Mouse (Mus musculus) myocyte (in vitro differentiated cells): ENCODE measurements around the gene Acvr2b. TPM values are rescaled to one million over a fixed set of nuclear protein-coding genes. Genes with fewer than 3 reads are reported as not detected.

Experiments used
- H3K27me3 ChIP-seq: one replicate; pipeline ENCODE4 v1.6.1; 2011; ENCODE audit not compliant: control insufficient read depth, insufficient read depth, insufficient read length
- H3K36me3 ChIP-seq: one replicate; pipeline ENCODE4 v1.6.1; 2011; ENCODE audit not compliant: control insufficient read depth, insufficient read depth
- H3K4me2 ChIP-seq: one replicate; pipeline ENCODE4 v1.6.1; 2011; ENCODE audit warnings: low read depth, control low read depth
- H3K4me3 ChIP-seq: one replicate; pipeline ENCODE4 v1.5.1; 2011; ENCODE audit warnings: mild to moderate bottlenecking, control low read depth, moderate library complexity
- H3K79me2 ChIP-seq: one replicate; pipeline ENCODE4 v1.6.1; 2011; ENCODE audit not compliant: control insufficient read depth, insufficient read depth
- H3ac ChIP-seq: one replicate; pipeline ENCODE4 v1.6.1; 2011; ENCODE audit not compliant: control insufficient read depth, insufficient read length
- CEBPB ChIP-seq: IDR thresholded peaks from 2 replicates; pipeline ENCODE4 v1.6.1; 2011; ENCODE audit warnings: mild to moderate bottlenecking, moderate library complexity; ENCODE audit not compliant: poor library complexity, insufficient read depth, severe bottlenecking
- E2F4 ChIP-seq: IDR thresholded peaks from one replicate; pipeline ENCODE4 v1.6.1; 2011; ENCODE audit warnings: mild to moderate bottlenecking, control low read depth, moderate library complexity; ENCODE audit not compliant: insufficient read depth
- MAX ChIP-seq: IDR thresholded peaks from one replicate; pipeline ENCODE4 v1.6.1; 2011; ENCODE audit warnings: low read depth, mild to moderate bottlenecking, control low read depth
- MYOD1 ChIP-seq, 3 experiments: IDR thresholded peaks; one replicate each; pipeline ENCODE4 v1.6.1; 2011; ENCODE audit warnings: control low read depth in 2 of 3, low read depth in 2 of 3, mild to moderate bottlenecking in 2 of 3, moderate library complexity in 1 of 3; ENCODE audit not compliant: insufficient read length in 2 of 3, control insufficient read depth in 1 of 3
- MYOG ChIP-seq, 3 experiments: IDR thresholded peaks; one replicate each; pipeline ENCODE4 v1.6.1; 2011; ENCODE audit warnings: control low read depth in 2 of 3, low read depth in 2 of 3, mild to moderate bottlenecking in 2 of 3; ENCODE audit not compliant: insufficient read length in 2 of 3, control insufficient read depth in 1 of 3, insufficient read depth in 1 of 3
- POLR2A ChIP-seq: IDR thresholded peaks from one replicate; pipeline ENCODE4 v1.6.1; 2011; ENCODE audit warnings: low read depth, mild to moderate bottlenecking, control low read depth, moderate library complexity; ENCODE audit not compliant: insufficient read length
- POLR2AphosphoS2 ChIP-seq: IDR thresholded peaks from one replicate; pipeline ENCODE4 v1.6.1; 2011; ENCODE audit warnings: low read depth, control low read depth; ENCODE audit not compliant: insufficient read length
- REST ChIP-seq: IDR thresholded peaks from one replicate; pipeline ENCODE4 v1.6.1; 2011; ENCODE audit warnings: mild to moderate bottlenecking, control low read depth, moderate library complexity; ENCODE audit not compliant: insufficient read depth, insufficient read length
- SRF ChIP-seq: IDR thresholded peaks from one replicate; pipeline ENCODE4 v1.6.1; 2011; ENCODE audit warnings: low read depth; ENCODE audit not compliant: control insufficient read depth, insufficient read length
- TCF12 ChIP-seq: IDR thresholded peaks from one replicate; pipeline ENCODE4 v1.6.1; 2011; ENCODE audit warnings: mild to moderate bottlenecking, control low read depth; ENCODE audit not compliant: poor library complexity, insufficient read depth, severe bottlenecking
- TCF3 ChIP-seq: IDR thresholded peaks from one replicate; pipeline ENCODE4 v1.6.1; 2011; ENCODE audit warnings: low read depth, control low read depth; ENCODE audit not compliant: insufficient read length
- USF1 ChIP-seq: IDR thresholded peaks from one replicate; pipeline ENCODE4 v1.6.1; 2011; ENCODE audit warnings: low read depth, mild to moderate bottlenecking, control low read depth, moderate library complexity
- polyA plus RNA-seq: library from polyadenylated mRNA; unstranded; fragments of >200 nt; fragmentation: generic; extraction: Trizol; gene quantifications from one replicate; pipeline ENCODE4 v1.2.1, GENCODE M21; 2012; ENCODE audit warnings: missing spikeins

Acvr2b gene
- polyA plus RNA-seq, 1 experiment, result 1.8 TPM

- TF ChIP-seq MAX (no peak), TCF3 (no peak), POLR2AphosphoS2 (no peak)
- H3K79me2 ChIP-seq, result no peaks in the 10 kb centered on the region
- H3K4me3 ChIP-seq, result no peak overlapping the region
- no peaks in the 10 kb centered on the region for H3K27me3 ChIP-seq
- no peak overlapping the region for H3ac ChIP-seq
- no peak overlapping the region for H3K4me2 ChIP-seq
- no peaks in the 10 kb centered on the region for H3K36me3 ChIP-seq
Measured at GRCm38 (mm10) chr9:119371251-119371650, 30.7 kb upstream of the Acvr2b start.

GRCm38 (mm10) chr9:119375008-119375407, 26.9 kb upstream of the Acvr2b start:
- TF ChIP-seq TCF3, result no peak
- TF ChIP-seq REST, result no peak
- no peak for TF ChIP-seq USF1
- no peak for TF ChIP-seq MYOG (IDR thresholded peaks at IDR 0.05; ENCODE audit: control insufficient read depth in 1 of 3, insufficient read depth in 1 of 3, insufficient read length in 2 of 3, low read depth in 2 of 3)
- no peak for TF ChIP-seq POLR2A
- no peak for TF ChIP-seq MAX
- TF ChIP-seq MYOD1 (IDR thresholded peaks at IDR 0.05; ENCODE audit: control insufficient read depth in 1 of 3, insufficient read length in 2 of 3, low read depth in 2 of 3), result no peak
- TF ChIP-seq E2F4, result no peak
- TF ChIP-seq SRF, result no peak
- TF ChIP-seq CEBPB, result no peak
- no peak for TF ChIP-seq POLR2AphosphoS2
- TF ChIP-seq TCF12, result no peak
- H3ac ChIP-seq, result no peak overlapping the region
- no peak overlapping the region for H3K4me2 ChIP-seq
- H3K36me3 ChIP-seq, result no peaks in the 10 kb centered on the region
- H3K79me2 ChIP-seq, result no peaks in the 10 kb centered on the region
- no peak overlapping the region for H3K4me3 ChIP-seq
- H3K27me3 ChIP-seq, result no peaks in the 10 kb centered on the region

- Histone ChIP-seq H3ac (no peak overlapping the region), H3K4me3 (no peak overlapping the region), H3K4me2 (no peak overlapping the region), H3K36me3 (no peaks in the 10 kb centered on the region), H3K79me2 (no peaks in the 10 kb centered on the region), H3K27me3 (no peaks in the 10 kb centered on the region)
- TF ChIP-seq TCF3, result no peak
- TF ChIP-seq USF1, result no peak
- TF ChIP-seq E2F4, result no peak
- no peak for TF ChIP-seq POLR2AphosphoS2
- no peak for TF ChIP-seq SRF
- TF ChIP-seq TCF12, result no peak
Measured at GRCm38 (mm10) chr9:119375556-119375955, 26.4 kb upstream of the Acvr2b start.

GRCm38 (mm10) chr9:119378231-119378630, 23.7 kb upstream of the Acvr2b start:
- Histone ChIP-seq H3K4me3 (no peak overlapping the region), H3K4me2 (no peak overlapping the region), H3ac (no peak overlapping the region), H3K36me3 (no peaks in the 10 kb centered on the region), H3K27me3 (no peaks in the 10 kb centered on the region), H3K79me2 (no peaks in the 10 kb centered on the region)
- TF ChIP-seq MAX (no peak), POLR2A (no peak), MYOG (IDR thresholded peaks at IDR 0.05; ENCODE audit: control insufficient read depth in 1 of 3, insufficient read depth in 1 of 3, insufficient read length in 2 of 3, low read depth in 2 of 3) (no peak), POLR2AphosphoS2 (no peak), SRF (no peak), CEBPB (no peak), TCF12 (no peak), REST (no peak), E2F4 (no peak), MYOD1 (IDR thresholded peaks at IDR 0.05; ENCODE audit: control insufficient read depth in 1 of 3, insufficient read length in 2 of 3, low read depth in 2 of 3) (no peak), TCF3 (no peak), USF1 (no peak)

- no peak for TF ChIP-seq SRF
- TF ChIP-seq MAX, result no peak
- no peak for TF ChIP-seq CEBPB
- no peak for TF ChIP-seq MYOG (IDR thresholded peaks at IDR 0.05; ENCODE audit: control insufficient read depth in 1 of 3, insufficient read depth in 1 of 3, insufficient read length in 2 of 3, low read depth in 2 of 3)
- TF ChIP-seq TCF3, result no peak
- no peak for TF ChIP-seq POLR2A
- TF ChIP-seq E2F4, result no peak
- no peak for TF ChIP-seq TCF12
- no peak for TF ChIP-seq REST
- no peak for TF ChIP-seq POLR2AphosphoS2
- TF ChIP-seq MYOD1 (IDR thresholded peaks at IDR 0.05; ENCODE audit: control insufficient read depth in 1 of 3, insufficient read length in 2 of 3, low read depth in 2 of 3), result no peak
- no peak for TF ChIP-seq USF1
- no peak overlapping the region for H3K4me3 ChIP-seq
- H3K4me2 ChIP-seq, result no peak overlapping the region
- no peaks in the 10 kb centered on the region for H3K27me3 ChIP-seq
- H3ac ChIP-seq, result no peak overlapping the region
- H3K36me3 ChIP-seq, result no peaks in the 10 kb centered on the region
- no peaks in the 10 kb centered on the region for H3K79me2 ChIP-seq
Measured at GRCm38 (mm10) chr9:119382603-119383002, 19.3 kb upstream of the Acvr2b start.
